8 mouse cellular contexts compared by ENCODE assay signal in the genomic region with DNA sequence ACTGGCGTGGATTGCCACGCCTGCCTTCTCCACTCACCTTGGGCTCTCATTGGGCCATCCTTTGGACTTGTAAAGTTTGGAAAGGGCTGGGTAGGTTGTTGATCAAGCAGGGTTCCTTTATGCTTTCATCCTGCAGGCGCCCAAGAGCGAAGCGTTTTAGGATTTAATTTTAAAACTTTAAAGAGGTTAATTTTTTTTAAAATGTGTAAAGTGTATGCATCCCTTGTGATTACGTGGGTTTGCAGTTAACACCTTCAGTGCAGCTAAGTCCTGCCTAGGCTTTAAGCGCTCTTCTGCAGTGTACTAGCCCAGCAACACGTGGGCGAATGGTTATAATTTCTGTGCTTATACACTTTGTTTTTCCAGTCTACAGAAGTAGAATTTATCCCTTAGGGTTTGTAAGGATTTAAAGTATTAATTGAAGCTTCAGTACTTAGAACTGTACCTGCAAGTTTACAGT. TPM values are rescaled to one million over a fixed set of nuclear protein-coding genes. Genes with fewer than 3 reads are reported as not detected.
A peak's percentile ranks its signal among the peaks of the same experiment; 100 is the strongest.
DNase-seq lines count a peak whose midpoint lies in the region; ATAC-seq and TF ChIP-seq lines count a peak whose summit lies in the region.
"Not testable (repeated sequence)": the region's sequence is repeated elsewhere in the genome, so short reads cannot be mapped to it uniquely, and the experiment has no call there.
"Had no signal": no experiment of that assay in that cellular context is flagged by ENCODE, and none has a peak within 500 bp of the region (broad histone marks: within the 10 kb centered on the region; RNA-seq: fewer than 3 reads in every experiment).

No protein-coding gene starts in this region.

- H3K27me3 ChIP-seq in forebrain, embryonic 12.5 days; heart, embryonic 15.5 days; intestine, postnatal 0 days (replicated peaks; ENCODE audit: control insufficient read depth, insufficient read depth, low read length); liver, adult 2 months (ENCODE audit: control insufficient read depth, insufficient read depth, low read length); midbrain, embryonic 10.5 days (ENCODE audit: low read depth, poor library complexity, severe bottlenecking): not testable (repeated sequence)

- H3K9ac ChIP-seq in forebrain, embryonic 12.5 days: peak overlapping the region; percentile 56
- peak overlapping the region; percentile 73 for H3K9ac ChIP-seq in heart, embryonic 15.5 days
- H3K9ac ChIP-seq in intestine, postnatal 0 days (ENCODE audit: low read depth, low read length): 0 out of 2 replicates have a peak overlapping the region, but pooled peaks have one; percentile 40
- 0 out of 2 replicates have a peak overlapping the region, but pooled peaks have one; percentile 62 for H3K9ac ChIP-seq in liver, adult 2 months (ENCODE audit: low read depth, low read length)

- peak overlapping the region; percentile 91 for H3K4me3 ChIP-seq in brown adipose tissue, adult 24 weeks (ENCODE audit: insufficient read depth, low read depth, low read length)
- peak overlapping the region; percentile 58 for H3K4me3 ChIP-seq in forebrain, embryonic 12.5 days (replicated peaks)
- peak overlapping the region; percentile 67 for H3K4me3 ChIP-seq in heart, embryonic 15.5 days
- peak overlapping the region; percentile 55 for H3K4me3 ChIP-seq in intestine, postnatal 0 days (ENCODE audit: low read depth, low read length)
- H3K4me3 ChIP-seq in liver, adult 2 months (ENCODE audit: insufficient read depth, low read depth, low read length): peak overlapping the region; percentile 97
- peak overlapping the region; percentile 63 for H3K4me3 ChIP-seq in midbrain, embryonic 10.5 days
- H3K4me3 ChIP-seq in olfactory bulb, adult 2 months (ENCODE audit: insufficient read depth, low read depth, low read length): peak overlapping the region; percentile 52

- H3K27ac ChIP-seq in brown adipose tissue, adult 24 weeks (replicated peaks; ENCODE audit: low read depth, low read length); olfactory bulb, adult 2 months (ENCODE audit: insufficient read depth, low read depth, low read length): not testable (repeated sequence)
- peak overlapping the region; percentile 81 for H3K27ac ChIP-seq in forebrain, embryonic 12.5 days
- H3K27ac ChIP-seq in heart, embryonic 15.5 days: peak overlapping the region; percentile 95
- 0 out of 2 replicates have a peak overlapping the region, but pooled peaks have one; percentile 62 for H3K27ac ChIP-seq in intestine, postnatal 0 days (ENCODE audit: low read depth, low read length)
- H3K27ac ChIP-seq in liver, adult 2 months (replicated peaks; ENCODE audit: insufficient read depth, low read depth, low read length): peak overlapping the region; percentile 88; the same call in 1 of the 2 replicates
- peak overlapping the region; percentile 83 for H3K27ac ChIP-seq in midbrain, embryonic 10.5 days (replicated peaks)

- not testable (repeated sequence) for H3K79me2 ChIP-seq in liver, adult 2 months (ENCODE audit: control insufficient read depth, insufficient read depth, low read length)

- TF ChIP-seq POLR2A in liver, adult 2 months (IDR thresholded peaks at IDR 0.05; ENCODE audit: extremely low read depth, insufficient read depth, low read length); olfactory bulb, adult 2 months (IDR thresholded peaks at IDR 0.05; ENCODE audit: insufficient read depth, low read depth, low read length): not testable (repeated sequence)

- not testable (repeated sequence) for H3K4me1 ChIP-seq in brown adipose tissue, adult 24 weeks (ENCODE audit: control insufficient read depth, insufficient read depth, insufficient read length, low read length); forebrain, embryonic 12.5 days; heart, embryonic 15.5 days (replicated peaks); intestine, postnatal 0 days (replicated peaks; ENCODE audit: control insufficient read depth, insufficient read depth, low read length); liver, adult 2 months (ENCODE audit: control insufficient read depth, insufficient read depth, low read length); midbrain, embryonic 10.5 days; olfactory bulb, adult 2 months (ENCODE audit: control insufficient read depth, insufficient read depth, low read length)

- not testable (repeated sequence) for H3K36me3 ChIP-seq in forebrain, embryonic 12.5 days (replicated peaks); heart, embryonic 15.5 days; intestine, postnatal 0 days (ENCODE audit: control insufficient read depth, insufficient read depth); liver, adult 2 months (ENCODE audit: control insufficient read depth, insufficient read depth, low read length); midbrain, embryonic 10.5 days

- peak overlapping the region; percentile 66 for H3K4me2 ChIP-seq in forebrain, embryonic 12.5 days
- peak overlapping the region; percentile 72 for H3K4me2 ChIP-seq in heart, embryonic 15.5 days
- peak overlapping the region; percentile 79 for H3K4me2 ChIP-seq in intestine, postnatal 0 days (replicated peaks; ENCODE audit: low read depth)

- 17% methylated on average over 9 of the region's 9 CpGs for WGBS in forebrain, embryonic 12.5 days
- WGBS in heart, embryonic 15.5 days: 8% methylated on average over 9 of the region's 9 CpGs
- 7% methylated on average over 9 of the region's 9 CpGs for WGBS in intestine, postnatal 0 days
- 5% methylated on average over 9 of the region's 9 CpGs for WGBS in liver, adult 2 months
- WGBS in midbrain, embryonic 10.5 days: 21% methylated on average over 9 of the region's 9 CpGs
- 6% methylated on average over 9 of the region's 9 CpGs for WGBS in olfactory bulb, adult 2 months

- TF ChIP-seq CTCF in intestine, postnatal 0 days (IDR thresholded peaks at IDR 0.05; ENCODE audit: low read depth); liver, adult 2 months (IDR thresholded peaks at IDR 0.05; ENCODE audit: low read depth, low read length); olfactory bulb, adult 2 months (IDR thresholded peaks at IDR 0.05; ENCODE audit: insufficient read depth, low read depth, low read length): not testable (repeated sequence)

- peak; percentile 37; the same call in 1 of the 2 replicates for ATAC-seq in forebrain, embryonic 12.5 days (ENCODE audit: low FRiP score)
- 0 out of 2 replicates have a peak, but pooled peaks have one; percentile 8 for ATAC-seq in heart, embryonic 15.5 days (replicated peaks; ENCODE audit: insufficient number of reproducible peaks, insufficient read depth, low FRiP score, low read depth)
- ATAC-seq in intestine, postnatal 0 days: peak; percentile 19

- H3K9me3 ChIP-seq in forebrain, embryonic 12.5 days; heart, embryonic 15.5 days (replicated peaks); intestine, postnatal 0 days (ENCODE audit: control insufficient read depth); midbrain, embryonic 10.5 days (replicated peaks): not testable (repeated sequence)

- peak; percentile 79 for DNase-seq in liver, adult 2 months (ENCODE audit: extremely low read depth, low read depth, low spot score)
- peak; percentile 12 for DNase-seq in midbrain, embryonic 10.5 days (ENCODE audit: low spot score)

RNA-seq across cellular contexts. Expression of gene Rsph3b, which starts 0.3 kb away (rescaled TPM):
- polyA plus RNA-seq in brown adipose tissue, adult 24 weeks (2012; ENCODE audit: insufficient read depth, insufficient read length, missing spikeins): 68.1 and 82.4 TPM in 2 replicates
- polyA plus RNA-seq in forebrain, embryonic 12.5 days (2016; fragmentation: Nextera tagmentation; extraction: Ambion mirVana): 44.1 and 45.5 TPM in 2 replicates
- 66.3 and 68.9 TPM in 2 replicates for polyA plus RNA-seq in heart, embryonic 15.5 days (2015; fragmentation: Nextera tagmentation; extraction: Ambion mirVana)
- 35.6 and 35.7 TPM in 2 replicates for polyA plus RNA-seq in intestine, postnatal 0 days (2015; fragmentation: Nextera tagmentation; extraction: Ambion mirVana)
- total RNA-seq in liver, adult 2 months (2014; rRNA removed): 19.1 and 20.4 TPM in 2 replicates
- 17.0 and 20.5 TPM in 2 replicates for polyA plus RNA-seq in liver, adult 2 months (2012; rRNA removed)
- 41.6 and 42.6 TPM in 2 replicates for polyA plus RNA-seq in midbrain, embryonic 10.5 days (2016; fragmentation: Nextera tagmentation; extraction: Ambion mirVana)
- not detected in 2 replicates for polyA plus RNA-seq in olfactory bulb, adult 2 months (2012; ENCODE audit: insufficient read depth, insufficient read length, low replicate concordance, missing spikeins)

RNA-seq across cellular contexts. Expression of gene Tagap1, which starts 12.2 kb away (rescaled TPM):
- 9.7 and 11.1 TPM in 2 replicates for polyA plus RNA-seq in brown adipose tissue, adult 24 weeks (2012; ENCODE audit: insufficient read depth, insufficient read length, missing spikeins)
- 52.8 and 53.2 TPM in 2 replicates for polyA plus RNA-seq in forebrain, embryonic 12.5 days (2016; fragmentation: Nextera tagmentation; extraction: Ambion mirVana)
- 23.7 and 32.7 TPM in 2 replicates for polyA plus RNA-seq in heart, embryonic 15.5 days (2015; fragmentation: Nextera tagmentation; extraction: Ambion mirVana)
- 12.4 and 12.6 TPM in 2 replicates for polyA plus RNA-seq in intestine, postnatal 0 days (2015; fragmentation: Nextera tagmentation; extraction: Ambion mirVana)
- 6.8 and 7.0 TPM in 2 replicates for total RNA-seq in liver, adult 2 months (2014; rRNA removed)
- polyA plus RNA-seq in liver, adult 2 months (2012; rRNA removed): 6.9 and 10.9 TPM in 2 replicates
- 51.2 and 53.2 TPM in 2 replicates for polyA plus RNA-seq in midbrain, embryonic 10.5 days (2016; fragmentation: Nextera tagmentation; extraction: Ambion mirVana)
- not detected in 2 replicates for polyA plus RNA-seq in olfactory bulb, adult 2 months (2012; ENCODE audit: insufficient read depth, insufficient read length, low replicate concordance, missing spikeins)

RNA-seq across cellular contexts. Expression of gene Rnaset2b, which starts 21.6 kb away (rescaled TPM):
- 231 and 284 TPM in 2 replicates for polyA plus RNA-seq in brown adipose tissue, adult 24 weeks (2012; ENCODE audit: insufficient read depth, insufficient read length, missing spikeins)
- 83.9 and 94.6 TPM in 2 replicates for polyA plus RNA-seq in forebrain, embryonic 12.5 days (2016; fragmentation: Nextera tagmentation; extraction: Ambion mirVana)
- polyA plus RNA-seq in heart, embryonic 15.5 days (2015; fragmentation: Nextera tagmentation; extraction: Ambion mirVana): 238 and 260 TPM in 2 replicates
- polyA plus RNA-seq in intestine, postnatal 0 days (2015; fragmentation: Nextera tagmentation; extraction: Ambion mirVana): 315 and 316 TPM in 2 replicates
- total RNA-seq in liver, adult 2 months (2014; rRNA removed): 160 and 194 TPM in 2 replicates
- 113 and 123 TPM in 2 replicates for polyA plus RNA-seq in liver, adult 2 months (2012; rRNA removed)
- polyA plus RNA-seq in midbrain, embryonic 10.5 days (2016; fragmentation: Nextera tagmentation; extraction: Ambion mirVana): 128 TPM in 2 replicates
- not detected in 2 replicates for polyA plus RNA-seq in olfactory bulb, adult 2 months (2012; ENCODE audit: insufficient read depth, insufficient read length, low replicate concordance, missing spikeins)

RNA-seq across cellular contexts. Expression of gene Gm49721, which starts 29.9 kb away (rescaled TPM):
- not detected in 2 replicates for polyA plus RNA-seq in brown adipose tissue, adult 24 weeks (2012; ENCODE audit: insufficient read depth, insufficient read length, missing spikeins)
- polyA plus RNA-seq in forebrain, embryonic 12.5 days (2016; fragmentation: Nextera tagmentation; extraction: Ambion mirVana): 0.17 and 0.47 TPM in 2 replicates
- 0.05 TPM in 1 of 2 replicates, not detected in the other for polyA plus RNA-seq in heart, embryonic 15.5 days (2015; fragmentation: Nextera tagmentation; extraction: Ambion mirVana)
- 0.09 and 0.13 TPM in 2 replicates for polyA plus RNA-seq in intestine, postnatal 0 days (2015; fragmentation: Nextera tagmentation; extraction: Ambion mirVana)
- 0.47 TPM in 1 of 2 replicates, not detected in the other for total RNA-seq in liver, adult 2 months (2014; rRNA removed)
- polyA plus RNA-seq in liver, adult 2 months (2012; rRNA removed): 0.17 TPM in 2 replicates
- polyA plus RNA-seq in midbrain, embryonic 10.5 days (2016; fragmentation: Nextera tagmentation; extraction: Ambion mirVana): 0.10 and 0.32 TPM in 2 replicates
- polyA plus RNA-seq in olfactory bulb, adult 2 months (2012; ENCODE audit: insufficient read depth, insufficient read length, low replicate concordance, missing spikeins): not detected in 2 replicates
- total RNA-seq: heart, adult 8-10 months had no signal

Comparison
In these comparisons a context has a peak if more than half of its experiments do, and no peak if none do; other contexts are left out.
1. RNA of gene Rsph3b, which starts 0.3 kb away (polyA plus RNA-seq): 68.1 to 82.4 TPM in brown adipose tissue, adult 24 weeks, 66.3 to 68.9 TPM in heart, embryonic 15.5 days, 44.1 to 45.5 TPM in forebrain, embryonic 12.5 days, 41.6 to 42.6 TPM in midbrain, embryonic 10.5 days, 35.6 to 35.7 TPM in intestine, postnatal 0 days and 17.0 to 20.5 TPM in liver, adult 2 months; not detected in olfactory bulb, adult 2 months; every median in the first group is over 10 times any median in the second.
2. Peak in every context shown above with its lines, with median percentiles within 50 percentile points of each other: H3K4me3 ChIP-seq, ATAC-seq, H3K4me2 ChIP-seq and H3K9ac ChIP-seq.